Mouse (Mus musculus) small intestine, adult 2 months (tissue): Measurements from ENCODE around the gene B3galt5.

ENCODE experiments used
- CTCF ChIP-seq: fragments of 200-500 bp; IDR thresholded peaks from 2 replicates; pipeline ENCODE4 v1.5.1; 2012; ENCODE audit warnings: low read depth, mild to moderate bottlenecking, control low read depth, inconsistent platforms, low read length, moderate library complexity, mixed read lengths; ENCODE audit not compliant: insufficient replicate concordance, insufficient read length; ENCODE audit errors: extremely low read depth
- POLR2A ChIP-seq: fragments of 200-500 bp; IDR thresholded peaks from 2 replicates; pipeline ENCODE4 v1.6.1; 2012; ENCODE audit warnings: low read depth, mild to moderate bottlenecking, control low read depth, inconsistent platforms, low read length, moderate library complexity

GRCm38 (mm10) chr16:96353296-96353896 lies 117.8 kb downstream of the B3galt5 start:
- TF ChIP-seq POLR2A (no peak), CTCF (no peak)
